Mouse (Mus musculus): ENCODE measurements around the gene Olfr1357.

DNA sequence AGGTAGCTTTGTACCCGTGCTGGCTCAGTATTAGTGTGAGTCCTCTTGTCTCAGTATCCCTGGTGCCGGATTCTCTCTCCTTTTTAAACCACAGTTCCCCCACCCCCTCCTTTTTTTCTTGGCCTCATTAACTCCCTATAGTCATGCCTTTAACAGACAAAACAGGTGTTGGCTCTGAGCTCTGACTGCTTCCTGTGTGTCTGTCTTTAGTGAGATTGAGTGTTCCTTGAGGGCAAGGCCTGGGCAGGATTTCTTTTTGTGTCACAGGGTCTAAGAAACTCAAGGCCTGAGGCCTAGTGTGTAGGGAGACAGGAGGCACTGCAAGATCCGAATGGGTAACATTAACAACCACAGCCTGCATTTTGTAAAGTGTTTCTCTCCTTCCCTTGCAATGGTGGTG lies 39.7 kb downstream of the Olfr1357 start:
- no peak for TF ChIP-seq CTCF (IDR thresholded peaks at IDR 0.05; ENCODE audit: borderline replicate concordance, extremely low read depth, insufficient read depth, insufficient read length)
- TF ChIP-seq POLR2A (IDR thresholded peaks at IDR 0.05; ENCODE audit: borderline replicate concordance, extremely low read depth, insufficient read depth, insufficient read length, poor library complexity, severe bottlenecking) = no peak
